Mouse (Mus musculus) limb, embryonic 10.5 days (tissue): ENCODE measurements at regions not wholly inside any gene's neighbourhood (a gene's known extent, or its start where the extent isn't known, plus 50 kb on each side); places are given as distances from the start of the nearest gene placed in this dataset.
A peak's percentile ranks its signal among the peaks of the same experiment; 100 is the strongest.

Source experiments
- DNase-seq: peaks from one replicate; pipeline ENCODE4 v3.0.0-alpha.2; 2017; ENCODE audit warnings: low spot score
- H3K27ac ChIP-seq: fragments of 300-500 bp; sonication (generic); 2 replicates; pipeline ENCODE4 v1.5.1; 2016; ENCODE audit warnings: mild to moderate bottlenecking
- H3K27me3 ChIP-seq: fragments of 300-500 bp; sonication (generic); 2 replicates; pipeline ENCODE4 v1.6.1; 2016; ENCODE audit warnings: low read depth, mild to moderate bottlenecking; ENCODE audit not compliant: poor library complexity, severe bottlenecking
- H3K36me3 ChIP-seq: fragments of 300-500 bp; sonication (generic); 2 replicates; pipeline ENCODE4 v1.6.1; 2016; ENCODE audit warnings: mild to moderate bottlenecking, moderate library complexity
- H3K4me1 ChIP-seq: fragments of 300-500 bp; sonication (generic); 2 replicates; pipeline ENCODE4 v1.6.1; 2016
- H3K4me3 ChIP-seq: fragments of 300-500 bp; sonication (generic); 2 replicates; pipeline ENCODE4 v1.5.1; 2016; ENCODE audit warnings: mild to moderate bottlenecking, moderate library complexity
- H3K9me3 ChIP-seq: fragments of 300-500 bp; sonication (generic); replicated peaks from 2 replicates; pipeline ENCODE4 v1.6.1; 2016; ENCODE audit warnings: mild to moderate bottlenecking
- WGBS: fragments of 180-500 bp; shearing (Covaris S2); methylation state at CpG from one replicate; pipeline ENCODE4 v1.1.7; 2016; 5-methylcytosine and 5-hydroxymethylcytosine counted together

- no peaks in the 10 kb centered on the region for H3K4me1 ChIP-seq
- DNase-seq: no peak
- H3K4me3 ChIP-seq: no peak overlapping the region
- 88% methylated on average over 2 of the region's 2 CpGs for WGBS
- no peak overlapping the region for H3K27ac ChIP-seq
- no peaks in the 10 kb centered on the region for H3K27me3 ChIP-seq
- H3K36me3 ChIP-seq: no peaks in the 10 kb centered on the region
- no peaks in the 10 kb centered on the region for H3K9me3 ChIP-seq
Observed at GRCm38 (mm10) chr17:75961371-75961770, 409.6 kb upstream of the Fam98a start.

- Histone ChIP-seq H3K27me3 (no peaks in the 10 kb centered on the region), H3K27ac (no peak overlapping the region), H3K4me3 (no peak overlapping the region), H3K36me3 (no peaks in the 10 kb centered on the region), H3K4me1 (no peaks in the 10 kb centered on the region), H3K9me3 (no peaks in the 10 kb centered on the region)
- DNase-seq: no peak
- WGBS: 94% methylated on average over 6 of the region's 6 CpGs
Observed at GRCm38 (mm10) chr17:75936686-75937380, 385.1 kb upstream of the Fam98a start.

- Histone ChIP-seq H3K27me3 (no peaks in the 10 kb centered on the region), H3K4me1 (no peaks in the 10 kb centered on the region), H3K9me3 (no peaks in the 10 kb centered on the region), H3K36me3 (no peaks in the 10 kb centered on the region), H3K4me3 (no peak overlapping the region), H3K27ac (no peak overlapping the region)
- DNase-seq: peak; percentile 37
- 68% methylated on average over 1 of the region's 1 CpGs for WGBS
Observed at GRCm38 (mm10) chr17:75931022-75931421, 379.3 kb upstream of the Fam98a start.

- no peaks in the 10 kb centered on the region for H3K4me1 ChIP-seq
- DNase-seq: no peak
- H3K4me3 ChIP-seq: no peak overlapping the region
- H3K9me3 ChIP-seq: no peaks in the 10 kb centered on the region
- H3K27me3 ChIP-seq: no peaks in the 10 kb centered on the region
- no peak overlapping the region for H3K27ac ChIP-seq
- 97% methylated on average over 2 of the region's 2 CpGs for WGBS
- H3K36me3 ChIP-seq: no peaks in the 10 kb centered on the region
Observed at GRCm38 (mm10) chr17:75920240-75920639, 368.5 kb upstream of the Fam98a start.

GRCm38 (mm10) chr17:75917020-75917419 lies 365.3 kb upstream of the Fam98a start:
- 83% methylated on average over 4 of the region's 4 CpGs for WGBS
- Histone ChIP-seq H3K9me3 (no peaks in the 10 kb centered on the region), H3K36me3 (no peaks in the 10 kb centered on the region), H3K27ac (no peak overlapping the region), H3K27me3 (no peaks in the 10 kb centered on the region), H3K4me3 (no peak overlapping the region), H3K4me1 (no peaks in the 10 kb centered on the region)
- no peak for DNase-seq

GRCm38 (mm10) chr17:75916590-75916989 lies 364.8 kb upstream of the Fam98a start:
- no peak for DNase-seq
- no peak overlapping the region for H3K27ac ChIP-seq
- no peaks in the 10 kb centered on the region for H3K4me1 ChIP-seq
- no peaks in the 10 kb centered on the region for H3K27me3 ChIP-seq
- no peaks in the 10 kb centered on the region for H3K36me3 ChIP-seq
- no peaks in the 10 kb centered on the region for H3K9me3 ChIP-seq
- WGBS: 92% methylated on average over 2 of the region's 2 CpGs
- H3K4me3 ChIP-seq: no peak overlapping the region

GRCm38 (mm10) chr17:75915256-75915655 lies 363.5 kb upstream of the Fam98a start:
- no peaks in the 10 kb centered on the region for H3K27me3 ChIP-seq

GRCm38 (mm10) chr17:75907085-75907484 lies 355.3 kb upstream of the Fam98a start:
- H3K27me3 ChIP-seq: no peaks in the 10 kb centered on the region
- H3K4me1 ChIP-seq: no peaks in the 10 kb centered on the region
- H3K9me3 ChIP-seq: no peaks in the 10 kb centered on the region
- 83% methylated on average over 3 of the region's 3 CpGs for WGBS
- no peak for DNase-seq
- H3K27ac ChIP-seq: no peak overlapping the region
- no peaks in the 10 kb centered on the region for H3K36me3 ChIP-seq
- H3K4me3 ChIP-seq: no peak overlapping the region

More at GRCm38 (mm10) chr17:75915256-75915655, 363.5 kb upstream of the Fam98a start:
- no peak overlapping the region for H3K27ac ChIP-seq
- no peak for DNase-seq
- H3K4me1 ChIP-seq: no peaks in the 10 kb centered on the region
- no peak overlapping the region for H3K4me3 ChIP-seq
- WGBS: 92% methylated on average over 1 of the region's 1 CpGs
- H3K9me3 ChIP-seq: no peaks in the 10 kb centered on the region
- H3K36me3 ChIP-seq: no peaks in the 10 kb centered on the region

- Histone ChIP-seq H3K9me3 (no peaks in the 10 kb centered on the region), H3K4me3 (no peak overlapping the region), H3K27me3 (no peaks in the 10 kb centered on the region), H3K27ac (no peak overlapping the region), H3K36me3 (no peaks in the 10 kb centered on the region), H3K4me1 (no peaks in the 10 kb centered on the region)
- WGBS: 92% methylated on average over 3 of the region's 3 CpGs
- no peak for DNase-seq
Observed at GRCm38 (mm10) chr17:75906643-75907042, 354.9 kb upstream of the Fam98a start.

GRCm38 (mm10) chr17:75895436-75895835 lies 343.7 kb upstream of the Fam98a start:
- H3K36me3 ChIP-seq: no peaks in the 10 kb centered on the region
- no peaks in the 10 kb centered on the region for H3K27me3 ChIP-seq
- 88% methylated on average over 6 of the region's 6 CpGs for WGBS
- no peak overlapping the region for H3K4me3 ChIP-seq
- H3K9me3 ChIP-seq: no peaks in the 10 kb centered on the region
- DNase-seq: no peak
- H3K4me1 ChIP-seq: peaks cover 3% of the 10 kb centered on the region; the same call in 1 of the 2 replicates
- H3K27ac ChIP-seq: no peak overlapping the region

- 87% methylated on average over 4 of the region's 4 CpGs for WGBS
- peaks cover 3% of the 10 kb centered on the region; the same call in 1 of the 2 replicates for H3K4me1 ChIP-seq
- H3K9me3 ChIP-seq: no peaks in the 10 kb centered on the region
- no peaks in the 10 kb centered on the region for H3K27me3 ChIP-seq
- H3K27ac ChIP-seq: no peak overlapping the region
- DNase-seq: no peak
- no peak overlapping the region for H3K4me3 ChIP-seq
- no peaks in the 10 kb centered on the region for H3K36me3 ChIP-seq
Observed at GRCm38 (mm10) chr17:75894934-75895333, 343.2 kb upstream of the Fam98a start.

- no peaks in the 10 kb centered on the region for H3K27me3 ChIP-seq
- no peak overlapping the region for H3K4me3 ChIP-seq
- H3K27ac ChIP-seq: no peak overlapping the region
- 29% methylated on average over 1 of the region's 1 CpGs for WGBS
- DNase-seq: no peak
- no peaks in the 10 kb centered on the region for H3K36me3 ChIP-seq
- no peaks in the 10 kb centered on the region for H3K9me3 ChIP-seq
- peaks cover 3% of the 10 kb centered on the region; the same call in 1 of the 2 replicates for H3K4me1 ChIP-seq
Observed at GRCm38 (mm10) chr17:75893559-75893958, 341.8 kb upstream of the Fam98a start.

- Histone ChIP-seq H3K36me3 (no peaks in the 10 kb centered on the region), H3K27me3 (no peaks in the 10 kb centered on the region), H3K4me3 (no peak overlapping the region), H3K27ac (no peak overlapping the region), H3K9me3 (no peaks in the 10 kb centered on the region), H3K4me1 (peaks cover 3% of the 10 kb centered on the region; the same call in 1 of the 2 replicates)
- no peak for DNase-seq
- 86% methylated on average over 4 of the region's 4 CpGs for WGBS
Observed at GRCm38 (mm10) chr17:75892156-75892555, 340.4 kb upstream of the Fam98a start.

GRCm38 (mm10) chr17:75891564-75891963 lies 339.8 kb upstream of the Fam98a start:
- H3K27ac ChIP-seq: no peak overlapping the region
- H3K9me3 ChIP-seq: no peaks in the 10 kb centered on the region
- no peak for DNase-seq
- peaks cover 3% of the 10 kb centered on the region; the same call in 1 of the 2 replicates for H3K4me1 ChIP-seq
- WGBS: 93% methylated on average over 4 of the region's 4 CpGs
- no peaks in the 10 kb centered on the region for H3K27me3 ChIP-seq
- no peak overlapping the region for H3K4me3 ChIP-seq
- H3K36me3 ChIP-seq: no peaks in the 10 kb centered on the region
